8 mouse cellular contexts compared by ENCODE assay signal in genomic region chr10:96616709-96617116, GRCm38 (mm10). TPM values are rescaled to one million over a fixed set of nuclear protein-coding genes. Genes with fewer than 3 reads are reported as not detected.
DNase-seq lines count a peak whose midpoint lies in the region; ATAC-seq lines count a peak whose summit lies in the region.

Btg1 (plus strand) TSS chr10:96617006.

- peak within 1 kb of the TSS; percentile 57 for H3K4me2 ChIP-seq in hindbrain, embryonic 12.5 days (replicated peaks)

- peak; percentile 100 for DNase-seq in NIH3T3 (ENCODE audit: low read depth)
- DNase-seq in cerebellum, postnatal 10 days = peak; percentile 100
- peak; percentile 99 to 100 for DNase-seq in frontal cortex, postnatal 10 days (ENCODE audit: low spot score in 2 of 2)
- DNase-seq in layer of hippocampus, postnatal 14 days (ENCODE audit: low spot score in 2 of 2) = peak; percentile 99 to 100
- peak; percentile 100 for DNase-seq in lung, postnatal 14 days
- DNase-seq in retina, adult 2 months (ENCODE audit: low read depth, low spot score) = peak; percentile 99
- DNase-seq in thymus, postnatal 36 days = peak; percentile 100

- H3K9me3 ChIP-seq in hindbrain, embryonic 12.5 days (replicated peaks) = 0 out of 2 replicates have a peak, but pooled peaks cover 4% of the 10 kb centered on the region

- H3K27ac ChIP-seq in hindbrain, embryonic 12.5 days = peak within 1 kb of the TSS; percentile 97

- peak within 1 kb of the TSS; percentile 99 for H3K9ac ChIP-seq in hindbrain, embryonic 12.5 days

- H3K4me3 ChIP-seq in hindbrain, embryonic 12.5 days = peak within 1 kb of the TSS; percentile 99

- peak; percentile 97 for ATAC-seq in hindbrain, embryonic 12.5 days (ENCODE audit: low FRiP score)

- H3K4me1 ChIP-seq in hindbrain, embryonic 12.5 days = peaks cover 10% of the 10 kb centered on the region

- H3K27me3 ChIP-seq in hindbrain, embryonic 12.5 days = no peaks in the 10 kb centered on the region

- under 1% methylated on average over 37 of the region's 37 CpGs for WGBS in hindbrain, embryonic 12.5 days

- H3K36me3 ChIP-seq in hindbrain, embryonic 12.5 days = peaks cover 12% of the 10 kb centered on the region

RNA-seq across cellular contexts. Expression of gene Btg1, which starts in this region (rescaled TPM):
- polyA plus RNA-seq in hindbrain, embryonic 12.5 days (2016; fragmentation: Nextera tagmentation; extraction: Ambion mirVana) = 69.1 and 69.6 TPM in 2 replicates
- 10 to 100 TPM; 38.1 to 38.6 TPM for total RNA-seq in layer of hippocampus, postnatal 14 days (2021)

Comparison
In these comparisons a context has a peak if more than half of its experiments do, and no peak if none do; other contexts are left out.
1. Peak in every context shown above with its lines: DNase-seq, ATAC-seq, H3K4me3 ChIP-seq and H3K27ac ChIP-seq.